Mouse (Mus musculus): ENCODE data around the gene 2310034G01Rik.
A peak's percentile ranks its signal among the peaks of the same experiment; 100 is the strongest.

Gene 2310034G01Rik

DNA sequence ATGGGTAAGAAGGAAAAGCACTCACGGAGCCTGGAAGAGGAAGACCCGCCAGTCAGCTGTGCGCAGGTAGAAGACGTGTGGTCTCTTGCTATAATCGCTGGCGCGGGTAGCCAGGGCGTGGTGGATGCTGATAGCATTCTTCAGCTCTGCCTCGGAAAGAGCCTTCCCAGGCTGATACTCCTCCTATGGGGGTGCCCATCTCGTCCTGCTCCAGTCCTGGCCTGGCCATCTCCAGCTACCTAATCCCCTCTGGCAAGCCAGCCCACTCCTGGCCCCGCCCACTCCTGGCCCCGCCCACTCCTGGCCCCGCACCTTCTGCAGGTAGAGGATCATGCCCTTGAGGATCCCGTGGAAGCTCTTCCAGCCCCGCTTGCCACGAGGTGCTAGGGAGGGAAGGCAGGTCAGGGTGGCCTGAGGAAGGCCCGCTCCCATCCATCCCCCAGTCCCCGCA, 35.9 kb downstream of the 2310034G01Rik start:
- DNase-seq, result peak; percentile 86

DNA sequence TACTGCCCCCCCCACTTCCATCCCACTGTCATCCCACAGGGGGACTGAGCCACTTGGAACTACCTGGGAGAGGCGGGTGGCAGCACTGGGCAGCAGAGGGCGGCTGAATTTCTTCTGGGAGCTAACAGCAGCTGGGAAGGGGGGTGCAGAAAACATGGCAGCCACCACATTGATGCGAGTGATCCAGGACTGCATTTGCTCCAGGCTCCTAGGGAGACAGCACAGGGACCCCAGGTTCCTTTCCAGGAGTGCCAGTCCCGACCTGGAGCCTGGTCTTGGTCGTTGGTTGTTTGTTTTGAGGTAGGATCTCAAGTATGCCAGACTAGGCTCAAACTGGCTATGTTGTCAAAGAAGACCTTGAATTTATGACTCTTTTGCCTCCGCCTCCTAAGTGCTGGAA, 36.5 kb downstream of the 2310034G01Rik start:
- DNase-seq, result no peak

DNA sequence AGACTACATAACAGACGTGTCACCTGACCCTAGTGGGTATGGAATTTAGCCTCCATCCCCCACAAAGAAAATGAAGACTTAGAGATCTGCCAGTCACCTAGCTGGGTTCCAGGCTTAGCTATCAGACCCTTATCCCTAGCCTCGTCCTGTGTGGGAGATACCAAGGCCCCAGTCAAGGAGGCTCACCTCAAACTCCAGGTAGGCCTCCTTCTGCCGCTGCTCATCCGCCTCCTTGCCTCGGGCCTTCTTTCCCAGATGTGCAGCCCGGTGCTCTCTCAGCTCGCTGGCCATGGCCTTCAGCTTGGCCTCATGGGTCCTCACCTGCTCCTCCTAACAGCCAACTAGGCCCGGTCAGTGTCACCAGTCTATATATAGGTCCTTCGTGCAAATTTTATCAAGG, 37.0 kb downstream of the 2310034G01Rik start:
- no peak for DNase-seq

DNA sequence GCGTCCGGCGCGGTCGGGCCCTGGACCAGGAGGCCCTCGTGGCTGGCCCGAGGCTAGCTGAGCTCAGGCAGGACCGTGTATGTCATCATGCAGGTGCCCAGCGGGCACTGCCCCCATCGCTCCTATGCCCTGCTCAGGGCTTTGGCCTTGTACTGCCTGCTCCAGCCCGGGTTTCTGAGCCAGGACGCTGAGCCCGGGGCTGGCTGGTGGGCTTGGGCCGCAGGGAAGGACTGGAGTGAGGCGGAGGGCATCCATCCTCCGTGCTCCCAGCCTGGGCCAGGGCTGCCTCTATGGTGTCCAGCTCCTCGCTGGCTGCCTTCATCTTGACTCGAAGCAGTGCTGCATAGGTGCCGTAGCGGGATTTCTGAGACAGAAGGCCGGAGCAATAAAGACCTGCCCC, 37.5 kb downstream of the 2310034G01Rik start:
- no peak for DNase-seq

DNA sequence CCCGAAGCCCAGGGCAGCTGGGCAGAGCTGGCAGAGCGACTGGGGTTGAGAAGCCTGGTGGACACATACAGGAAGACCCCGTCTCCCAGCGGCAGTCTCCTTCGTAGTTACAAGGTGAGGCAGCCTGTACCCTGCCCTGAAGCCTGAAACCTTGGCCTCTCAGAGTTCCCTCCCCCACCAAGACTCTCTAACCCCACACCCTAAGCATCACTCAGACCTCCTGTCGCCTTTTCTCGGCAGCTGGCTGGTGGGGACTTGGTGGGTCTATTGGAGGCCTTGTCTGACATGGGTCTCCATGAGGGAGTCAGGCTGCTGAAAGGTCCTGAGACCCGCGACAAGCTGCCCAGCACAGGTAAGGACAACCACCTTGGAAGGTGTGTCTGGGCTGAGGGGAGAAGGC, 38.8 kb downstream of the 2310034G01Rik start:
- no peak for DNase-seq

DNA sequence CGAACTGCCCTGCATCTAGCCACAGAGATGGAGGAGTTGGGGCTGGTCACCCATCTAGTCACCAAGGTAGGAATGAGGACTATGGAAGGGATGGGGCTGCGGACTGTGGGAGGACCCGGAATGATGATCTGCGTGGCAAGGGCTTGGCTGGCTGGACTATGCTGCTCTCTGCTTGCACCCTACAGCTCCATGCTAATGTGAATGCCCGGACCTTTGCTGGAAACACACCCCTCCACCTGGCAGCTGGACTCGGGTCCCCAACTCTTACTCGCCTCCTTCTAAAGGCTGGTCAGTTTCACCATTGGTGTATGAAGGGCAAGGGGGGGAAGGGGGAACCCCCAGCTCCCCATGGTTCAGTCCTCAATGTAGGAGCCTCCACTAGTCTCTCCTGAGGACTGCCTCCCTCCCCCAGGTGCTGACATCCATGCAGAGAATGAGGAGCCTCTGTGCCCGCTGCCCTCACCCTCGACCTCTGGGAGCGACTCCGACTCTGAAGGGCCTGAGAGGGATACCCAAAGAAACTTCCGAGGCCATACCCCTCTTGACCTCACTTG, 39.7 kb downstream of the 2310034G01Rik start:
- no peak for DNase-seq

DNA sequence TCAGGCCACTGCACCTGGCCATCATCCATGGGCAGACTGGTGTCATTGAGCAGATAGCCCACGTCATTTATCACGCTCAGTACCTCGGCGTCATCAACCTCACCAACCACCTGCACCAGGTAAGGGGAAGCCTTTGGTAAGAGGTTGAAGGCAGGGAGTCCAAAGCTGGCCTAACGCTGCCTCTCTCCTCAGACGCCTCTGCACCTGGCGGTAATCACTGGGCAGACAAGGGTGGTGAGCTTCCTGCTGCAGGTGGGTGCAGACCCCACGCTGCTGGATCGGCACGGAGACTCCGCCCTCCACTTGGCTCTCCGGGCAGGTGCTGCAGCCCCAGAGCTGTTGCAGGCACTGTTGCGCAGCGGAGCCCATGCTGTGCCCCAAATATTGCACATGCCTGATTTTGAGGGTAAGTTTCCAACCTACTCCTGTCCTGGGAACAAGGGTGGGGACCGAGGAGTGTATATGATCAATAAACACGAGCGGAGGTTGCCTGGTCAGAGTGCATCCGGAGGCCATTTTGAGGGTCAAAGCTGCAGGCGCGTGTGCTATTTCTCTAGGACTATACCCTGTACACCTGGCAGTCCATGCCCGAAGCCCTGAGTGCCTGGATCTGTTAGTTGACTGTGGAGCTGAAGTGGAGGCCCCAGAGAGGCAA, 40.3 kb downstream of the 2310034G01Rik start:
- no peak for DNase-seq

DNA sequence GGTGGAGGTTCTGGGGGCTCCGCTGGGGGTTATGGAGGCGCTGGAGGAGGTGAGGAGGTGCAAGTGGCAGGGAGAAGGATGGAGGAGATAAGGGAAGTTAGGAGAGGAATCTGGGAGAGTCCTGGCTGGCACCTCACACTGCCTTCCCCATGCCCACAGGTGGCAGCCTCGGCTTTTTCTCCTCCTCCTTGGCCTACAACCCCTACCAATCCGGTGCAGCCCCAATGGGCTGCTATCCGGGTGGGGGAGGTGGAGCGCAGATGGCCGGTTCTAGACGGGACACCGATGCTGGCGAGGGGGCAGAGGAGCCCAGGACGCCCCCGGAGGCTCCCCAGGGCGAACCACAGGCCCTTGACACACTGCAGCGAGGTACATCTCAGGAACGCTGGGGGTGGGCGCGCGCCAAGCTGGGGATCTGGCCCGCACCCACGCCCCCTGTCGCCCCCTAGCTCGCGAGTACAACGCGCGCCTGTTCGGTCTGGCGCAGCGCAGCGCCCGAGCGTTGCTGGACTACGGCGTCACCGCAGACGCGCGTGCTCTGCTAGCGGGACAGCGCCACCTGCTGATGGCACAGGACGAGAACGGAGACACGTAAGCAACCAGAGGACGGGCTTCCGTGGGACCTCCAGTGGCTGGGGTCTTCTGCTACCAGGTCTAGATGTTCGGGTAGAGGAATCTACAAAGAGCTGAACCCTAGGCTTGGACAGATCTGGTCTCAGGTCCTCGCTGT, 41.2 kb downstream of the 2310034G01Rik start:
- DNase-seq, result peak; percentile 90

DNA sequence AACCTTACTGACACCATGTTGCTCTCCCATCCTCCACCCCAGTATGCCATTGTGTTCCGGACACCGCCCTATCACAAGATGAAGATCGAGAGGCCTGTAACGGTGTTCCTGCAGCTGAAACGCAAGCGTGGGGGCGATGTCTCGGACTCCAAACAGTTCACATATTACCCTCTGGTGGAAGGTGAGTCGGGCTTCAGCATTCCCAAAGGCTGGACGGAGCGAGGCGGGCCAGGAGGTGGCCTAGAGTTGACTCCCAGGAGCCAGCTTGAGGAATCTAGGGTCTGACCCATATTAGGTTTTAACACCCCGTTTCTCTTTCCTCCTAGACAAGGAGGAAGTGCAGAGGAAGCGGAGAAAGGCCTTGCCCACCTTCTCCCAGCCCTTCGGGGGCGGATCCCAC, 41.8 kb downstream of the 2310034G01Rik start:
- peak; percentile 2 for DNase-seq

DNA sequence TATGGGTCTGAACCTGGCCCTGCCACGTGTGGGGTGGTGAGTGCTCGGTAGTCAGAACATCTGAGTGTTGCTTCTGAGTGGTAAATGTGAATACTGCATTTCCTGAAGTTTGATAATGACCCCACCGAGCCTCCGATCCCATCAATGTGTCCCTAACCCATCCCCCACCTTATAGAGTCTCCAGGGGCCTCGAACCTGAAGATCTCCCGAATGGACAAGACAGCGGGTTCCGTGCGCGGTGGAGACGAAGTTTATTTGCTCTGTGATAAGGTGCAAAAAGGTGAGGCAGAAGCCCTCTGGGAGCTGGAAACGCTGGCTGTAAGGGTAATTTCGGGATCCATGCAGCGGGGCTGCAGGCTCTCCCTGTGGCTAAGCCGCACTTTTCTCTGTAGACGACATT, 42.3 kb downstream of the 2310034G01Rik start:
- peak; percentile 3 for DNase-seq

DNA sequence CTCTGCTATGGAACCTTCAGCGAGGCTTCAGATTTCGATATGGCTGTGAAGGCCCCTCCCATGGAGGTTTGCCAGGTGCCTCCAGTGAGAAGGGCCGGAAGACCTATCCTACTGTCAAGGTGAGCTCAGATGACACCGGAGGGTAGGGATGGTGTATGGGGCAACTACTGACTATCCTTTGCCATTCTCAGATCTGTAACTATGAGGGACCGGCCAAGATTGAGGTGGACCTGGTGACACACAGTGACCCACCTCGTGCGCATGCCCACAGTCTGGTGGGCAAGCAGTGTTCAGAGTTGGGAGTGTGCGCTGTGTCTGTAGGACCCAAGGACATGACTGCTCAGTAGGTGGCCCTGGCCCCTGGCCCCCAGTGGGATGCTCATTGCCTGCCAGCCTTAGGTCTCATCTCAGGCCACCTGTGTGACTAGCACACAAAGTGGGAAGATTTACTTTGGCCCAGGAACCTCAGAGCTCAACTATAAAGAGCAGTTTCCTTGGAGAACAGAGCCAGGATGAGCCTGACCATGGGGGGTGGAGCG, 43.3 kb downstream of the 2310034G01Rik start:
- DNase-seq, result peak; percentile 2

DNA sequence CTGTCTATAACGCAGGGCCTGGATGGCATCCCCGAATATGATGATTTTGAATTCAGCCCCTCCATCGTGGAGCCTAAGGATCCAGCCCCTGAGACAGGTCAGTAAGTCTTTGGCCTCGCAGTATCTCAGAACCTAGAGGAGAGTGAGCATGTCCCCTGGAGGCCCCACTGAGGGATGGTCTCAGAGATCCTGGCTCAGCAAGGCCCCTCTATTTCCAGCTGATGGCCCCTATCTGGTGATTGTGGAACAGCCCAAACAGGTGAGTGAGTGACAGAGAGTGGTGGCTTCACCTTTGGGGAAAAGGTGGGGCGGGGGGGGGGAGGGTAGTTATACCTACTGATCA, 43.9 kb downstream of the 2310034G01Rik start:
- no peak for DNase-seq

DNA sequence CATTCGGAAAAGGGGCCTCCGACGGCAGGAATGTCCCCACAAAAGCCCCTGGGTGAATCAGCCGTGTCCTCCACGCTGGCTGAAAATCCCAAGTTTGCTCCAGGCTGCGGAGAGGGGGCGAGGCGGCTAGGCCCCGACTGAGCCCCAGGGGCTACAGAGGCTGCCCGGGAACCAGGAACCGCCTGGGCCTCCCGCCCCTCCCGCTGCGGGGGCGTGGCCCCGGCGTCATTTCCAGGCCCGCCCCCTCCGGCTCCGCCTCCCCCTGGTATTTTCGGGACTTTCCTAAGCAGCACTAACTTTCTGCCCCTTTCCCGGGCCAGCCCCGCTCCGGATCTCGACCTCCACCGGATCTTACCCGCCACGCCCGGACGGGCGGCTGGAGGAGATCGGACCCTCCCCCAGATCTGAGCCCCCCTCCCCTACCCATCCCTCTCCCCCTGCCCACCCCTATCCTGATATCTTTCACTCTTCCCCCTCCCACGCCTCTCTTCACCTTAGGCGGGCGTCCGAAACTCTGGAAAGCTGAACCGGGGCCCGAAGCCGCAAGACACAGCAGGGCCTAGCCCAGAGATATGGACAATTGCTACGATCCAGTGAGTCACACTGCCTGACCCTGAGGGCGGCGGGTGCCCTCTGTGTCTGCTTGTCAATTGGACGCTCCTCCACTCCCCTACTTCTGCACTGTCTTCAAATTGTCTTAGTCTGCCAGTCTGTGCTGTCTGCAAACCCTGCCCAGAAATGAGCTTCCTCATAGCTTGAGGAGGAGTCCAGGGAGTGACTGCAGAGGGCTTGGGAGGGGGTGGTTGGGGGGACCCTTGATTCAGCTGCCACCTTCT, 44.5 kb downstream of the 2310034G01Rik start:
- peak; percentile 93 for DNase-seq

DNA sequence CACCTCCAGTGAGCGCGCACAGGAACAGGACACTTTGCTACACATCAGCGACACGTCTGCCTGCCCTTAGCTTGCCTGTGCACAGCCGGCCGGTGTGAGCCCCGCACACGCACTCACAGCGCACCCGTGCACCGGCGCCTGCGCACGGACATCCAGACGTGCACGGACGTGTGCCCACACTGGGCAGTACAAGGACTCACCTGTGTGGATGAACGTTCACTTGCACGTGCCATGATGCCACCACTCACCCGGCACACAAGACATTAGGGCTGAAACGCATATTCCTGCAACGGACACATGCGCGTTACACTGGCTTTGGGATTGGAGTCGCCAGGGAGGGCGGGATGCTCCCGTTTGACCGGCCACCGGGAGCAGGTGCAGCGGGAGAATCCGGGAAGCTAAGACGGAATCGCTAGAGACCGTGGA, 45.2 kb downstream of the 2310034G01Rik start:
- DNase-seq, result no peak

DNA sequence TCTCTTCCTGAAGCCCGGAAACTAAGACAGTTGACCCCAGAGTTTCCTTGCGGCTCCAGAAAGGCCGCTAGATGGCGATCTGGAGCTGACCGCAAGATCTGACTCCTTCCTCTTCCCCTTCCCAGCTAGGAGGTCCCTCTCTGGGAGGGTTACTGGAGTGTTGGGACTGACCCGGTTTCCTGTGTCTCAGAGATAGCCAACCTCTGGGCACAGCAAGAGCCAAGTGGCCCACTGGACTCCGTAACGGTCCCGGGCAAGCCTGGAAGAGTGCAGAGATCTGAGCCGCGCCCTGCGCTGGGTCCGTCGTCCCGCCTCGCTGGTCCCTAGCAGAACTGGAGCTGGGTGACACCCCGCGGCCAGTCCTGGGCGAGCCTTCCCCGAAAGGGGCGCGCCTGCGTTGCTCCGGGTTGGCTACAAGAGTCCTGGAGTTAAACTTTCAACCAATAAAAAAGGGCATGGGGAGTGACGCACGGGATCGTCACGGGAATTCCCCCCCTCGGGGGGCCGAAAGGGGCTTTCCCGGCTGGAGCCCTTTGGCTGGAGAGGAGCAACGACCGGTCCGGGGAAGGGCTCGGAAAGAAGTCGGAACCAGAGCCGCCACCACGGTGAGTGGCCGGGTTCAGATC, 45.8 kb downstream of the 2310034G01Rik start, which contains the start of gene Nfkb2:
Gene Nfkb2 (plus strand): TSS at position 105 of the 626 bp plus-strand sequence.
- DNase-seq, result peak; percentile 93

DNA sequence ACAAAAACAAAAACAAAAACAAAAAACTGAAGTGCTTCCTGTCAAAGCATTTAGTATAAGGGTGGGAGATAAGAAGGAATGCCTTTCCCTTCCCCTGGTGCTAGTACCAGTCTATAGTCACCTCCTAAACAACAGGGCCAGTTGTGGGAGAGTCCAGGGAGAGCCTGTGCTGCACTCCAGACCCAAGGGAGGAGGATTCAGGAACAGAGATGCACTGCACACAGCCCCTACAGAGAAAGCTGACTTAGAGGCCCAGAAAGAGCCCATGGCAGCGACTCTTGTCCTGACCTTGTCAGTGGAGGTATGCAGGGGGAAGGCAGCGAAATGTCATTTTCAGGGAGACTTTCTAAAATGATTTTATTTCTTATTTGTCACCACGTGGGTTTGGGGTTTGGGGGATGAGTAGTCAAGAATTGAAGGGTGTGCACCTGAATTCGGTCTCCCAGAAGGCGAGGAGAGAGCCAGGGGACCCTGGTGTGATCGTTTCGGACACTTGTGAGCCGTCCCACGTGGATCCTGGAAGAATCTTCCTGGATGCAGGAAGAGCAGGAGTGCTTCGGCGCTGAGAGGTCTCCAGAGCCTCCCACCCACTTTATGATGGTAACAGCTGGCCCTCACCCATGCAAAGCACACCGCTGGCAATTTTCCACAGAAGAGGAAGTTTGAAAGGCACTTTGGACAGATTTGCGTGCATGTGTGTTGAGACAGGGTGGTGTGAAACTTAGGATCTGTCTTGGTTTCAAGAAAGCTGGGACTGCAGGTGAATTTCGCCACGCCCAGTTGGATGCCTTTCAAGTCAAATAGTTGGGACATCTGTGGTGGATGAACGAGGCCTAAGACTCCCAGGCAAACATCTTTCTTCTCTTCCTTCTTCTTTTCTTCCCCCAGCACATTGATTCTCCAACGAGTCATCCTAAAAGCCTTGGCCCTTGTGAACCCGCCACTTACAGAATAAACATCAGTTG, 46.6 kb downstream of the 2310034G01Rik start:
- no peak for DNase-seq

DNA sequence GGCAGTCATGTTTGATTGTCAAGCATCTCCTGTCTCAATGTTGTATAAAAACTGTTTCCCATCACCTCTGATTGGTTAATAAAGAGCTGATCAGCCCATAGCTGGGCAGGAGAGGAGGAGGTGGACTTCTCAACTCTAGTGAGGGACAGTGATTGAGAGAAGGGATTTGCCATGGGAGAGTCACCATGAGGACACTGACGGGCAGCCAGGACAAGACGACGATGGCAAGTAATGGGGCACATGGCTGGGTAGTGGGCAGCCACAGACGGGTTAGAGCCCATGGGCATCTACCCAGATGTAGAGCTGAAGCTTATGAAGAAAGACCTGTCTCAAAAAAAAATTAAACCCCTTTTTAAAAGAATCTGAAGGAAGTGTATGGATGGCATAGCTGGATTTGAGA, 47.6 kb downstream of the 2310034G01Rik start:
- DNase-seq, result no peak

DNA sequence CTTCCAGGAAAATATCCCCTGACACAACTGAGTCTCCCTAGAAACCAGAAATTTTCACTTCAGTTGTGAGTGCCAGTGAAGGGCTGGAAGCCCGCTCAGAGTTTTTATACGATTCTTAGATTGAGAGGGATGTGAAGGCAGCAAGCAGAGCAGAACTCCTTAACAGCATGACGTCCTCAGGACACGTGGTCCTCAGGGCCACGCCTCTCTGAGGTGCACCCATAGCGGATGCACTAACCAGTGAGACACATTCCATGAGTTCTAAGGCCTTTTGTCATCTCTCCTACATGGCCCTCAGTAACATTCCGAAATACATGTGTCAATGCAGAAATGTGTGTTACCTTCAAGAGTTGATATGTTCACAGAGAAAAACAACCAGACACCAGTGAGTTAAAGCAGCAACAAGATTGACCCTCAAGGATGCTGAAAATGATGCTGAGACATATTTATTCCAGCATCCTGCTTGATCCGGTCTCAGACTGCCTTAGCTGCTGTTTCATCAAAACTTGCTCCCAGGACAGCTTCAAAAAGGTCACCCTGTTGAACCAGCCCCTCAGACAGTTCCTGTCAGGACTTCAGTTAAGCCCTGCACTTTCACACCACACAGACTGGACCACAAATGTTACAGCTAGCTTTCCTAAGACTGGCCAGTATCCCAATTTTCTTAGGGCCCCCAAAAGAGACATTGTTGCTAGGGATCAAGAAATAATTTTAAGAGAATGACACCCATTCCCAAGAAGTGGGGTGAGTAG, 49.6 kb downstream of the 2310034G01Rik start:
- no peak for DNase-seq
